Mouse (Mus musculus) left cerebral cortex, postnatal 14 days (tissue): Measurements from ENCODE around the gene Vps54. TPM values are rescaled to one million over a fixed set of nuclear protein-coding genes. Genes with fewer than 3 reads are reported as not detected.
"Not testable (repeated sequence)": the region's sequence is repeated elsewhere in the genome, so short reads cannot be mapped to it uniquely, and the experiment has no call there.

ENCODE experiments used
- DNase-seq, 2 experiments: peaks; one replicate each; pipeline ENCODE4 v3.0.0; 2021 to 2022; ENCODE audit warnings: low spot score in 2 of 2, mixed read lengths in 1 of 2
- intact Hi-C: fragments of 180-260 bp; cut with DNase I; formaldehyde crosslinking; loops from one replicate; pipeline ENCODE4 v1.15.1; 2025
- long read RNA-seq, 2 experiments: library from polyadenylated mRNA; stranded (forward); transcript quantifications; one replicate each; pipeline ENCODE4 v2.0.0; 2021
- total RNA-seq, 2 experiments: library from RNA; stranded (reverse); gene quantifications; 2 replicates each; pipeline ENCODE4 v1.2.3; 2021

Gene Vps54
- 10 to 100 TPM; 27.0 to 27.4 TPM for total RNA-seq
- long read RNA-seq, experiment 1, full-length matches to known transcripts: 16 of 22 reads
- long read RNA-seq, experiment 1, partial matches to known transcripts: 1 of 22 reads
- long read RNA-seq, experiment 1, other reads (novel, unspliced or antisense): 5 of 22 reads
- long read RNA-seq, experiment 2, full-length matches to known transcripts: 13 of 17 reads
- long read RNA-seq, experiment 2, partial matches to known transcripts: 1 of 17 reads
- long read RNA-seq, experiment 2, other reads (novel, unspliced or antisense): 3 of 17 reads

- DNase-seq: peak; percentile 12 to 32
Measured at GRCm38 (mm10) chr11:21239021-21239661, at the start of gene Vps54. Gene Vps54, plus strand, starts transcription at chr11:21239281.

GRCm38 (mm10) chr11:21191821-21192220 lies 47.3 kb upstream of the Vps54 start:
- not testable (repeated sequence) for DNase-seq

More at GRCm38 (mm10) chr11:21239021-21239661, at the start of gene Vps54:
- intact Hi-C loops: no loop called here

GRCm38 (mm10) chr11:21194851-21195250 lies 44.2 kb upstream of the Vps54 start:
- intact Hi-C loops: no loop called here

More at GRCm38 (mm10) chr11:21191821-21192220, 47.3 kb upstream of the Vps54 start:
- intact Hi-C loops: not testable (repeated sequence)

GRCm38 (mm10) chr11:21209046-21209445 lies 30.0 kb upstream of the Vps54 start:
- intact Hi-C loops: no loop called here
- DNase-seq: no peak

More at GRCm38 (mm10) chr11:21194851-21195250, 44.2 kb upstream of the Vps54 start:
- DNase-seq: no peak

- DNase-seq, intact Hi-C loops: not testable (repeated sequence)
Measured at GRCm38 (mm10) chr11:21209701-21210100, 29.4 kb upstream of the Vps54 start.

GRCm38 (mm10) chr11:21217419-21217818 lies 21.7 kb upstream of the Vps54 start:
- intact Hi-C loops: no loop called here
- DNase-seq: no peak

- intact Hi-C loops: no loop called here
Measured at GRCm38 (mm10) chr11:21219281-21219680, 19.8 kb upstream of the Vps54 start.

GRCm38 (mm10) chr11:21219851-21220587 lies 19.1 kb upstream of the Vps54 start:
- DNase-seq: no peak
- intact Hi-C loops: no loop called here

More at GRCm38 (mm10) chr11:21219281-21219680, 19.8 kb upstream of the Vps54 start:
- no peak for DNase-seq

GRCm38 (mm10) chr11:21220754-21221153 lies 18.3 kb upstream of the Vps54 start:
- intact Hi-C loops: no loop called here
- no peak for DNase-seq

GRCm38 (mm10) chr11:21221396-21221795 lies 17.7 kb upstream of the Vps54 start:
- DNase-seq: no peak
- intact Hi-C loops: no loop called here

GRCm38 (mm10) chr11:21222606-21223207 lies 16.4 kb upstream of the Vps54 start:
- DNase-seq: no peak
- intact Hi-C loops: no loop called here

- no peak for DNase-seq
- intact Hi-C loops: no loop called here
Measured at GRCm38 (mm10) chr11:21223539-21223938, 15.5 kb upstream of the Vps54 start.

GRCm38 (mm10) chr11:21224041-21224440 lies 15.0 kb upstream of the Vps54 start:
- DNase-seq: no peak
- intact Hi-C loops: no loop called here

GRCm38 (mm10) chr11:21224446-21224845 lies 14.6 kb upstream of the Vps54 start:
- DNase-seq: no peak
- intact Hi-C loops: no loop called here

GRCm38 (mm10) chr11:21224983-21225382 lies 14.1 kb upstream of the Vps54 start:
- no peak for DNase-seq
- intact Hi-C loops: no loop called here

GRCm38 (mm10) chr11:21235381-21235780 lies 3.7 kb upstream of the Vps54 start:
- intact Hi-C loops: no loop called here
- no peak for DNase-seq

GRCm38 (mm10) chr11:21235821-21236220 lies 3.3 kb upstream of the Vps54 start:
- intact Hi-C loops: no loop called here

GRCm38 (mm10) chr11:21236996-21237395 lies 2.1 kb upstream of the Vps54 start:
- intact Hi-C loops: no loop called here
- DNase-seq: no peak

More at GRCm38 (mm10) chr11:21235821-21236220, 3.3 kb upstream of the Vps54 start:
- no peak for DNase-seq

GRCm38 (mm10) chr11:21237474-21238278 lies 1.4 kb upstream of the Vps54 start:
- intact Hi-C loops: no loop called here
- DNase-seq: no peak
